Mouse (Mus musculus): Measurements from ENCODE around the gene Spdye4b. TPM values are rescaled to one million over a fixed set of nuclear protein-coding genes. Genes with fewer than 3 reads are reported as not detected.
A peak's percentile ranks its signal among the peaks of the same experiment; 100 is the strongest.
"Not testable (repeated sequence)": the region's sequence is repeated elsewhere in the genome, so short reads cannot be mapped to it uniquely, and the experiment has no call there.

Gene Spdye4b
- total and polyA plus RNA-seq, 3 experiments = not detected

DNA sequence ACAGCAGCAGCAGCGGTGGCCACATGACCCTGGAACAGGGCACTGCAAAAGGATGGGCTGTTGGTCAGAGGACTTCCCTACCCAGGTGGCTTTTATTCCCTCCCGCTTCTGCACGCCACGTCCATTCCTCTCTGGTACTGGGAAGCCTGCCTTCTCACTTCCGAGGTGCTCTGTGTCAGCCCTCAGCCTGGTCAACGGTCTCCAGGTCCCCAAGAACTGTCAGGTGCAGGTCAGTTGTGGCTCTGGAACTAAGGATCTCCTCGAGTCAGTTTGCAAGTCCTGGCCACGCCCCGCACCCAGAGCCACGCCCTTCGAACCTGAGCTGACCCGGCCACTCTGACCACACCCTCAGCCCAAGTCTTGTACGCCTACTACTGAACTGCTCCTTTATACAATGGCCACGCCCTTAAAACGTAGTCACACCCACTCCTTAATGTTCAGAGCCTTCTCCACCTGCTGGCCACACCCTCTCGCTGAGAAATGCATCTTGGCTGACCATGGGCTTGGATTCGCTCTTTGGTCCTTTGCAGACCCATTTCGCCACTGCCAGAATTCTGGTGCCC is 15.2 kb upstream of the Spdye4b start:
- no peak overlapping the region for H3K4me3 ChIP-seq
- intact Hi-C loops (cut with DNase I) = no loop called here
- 16% methylated on average over 18 of the region's 18 CpGs for WGBS

DNA sequence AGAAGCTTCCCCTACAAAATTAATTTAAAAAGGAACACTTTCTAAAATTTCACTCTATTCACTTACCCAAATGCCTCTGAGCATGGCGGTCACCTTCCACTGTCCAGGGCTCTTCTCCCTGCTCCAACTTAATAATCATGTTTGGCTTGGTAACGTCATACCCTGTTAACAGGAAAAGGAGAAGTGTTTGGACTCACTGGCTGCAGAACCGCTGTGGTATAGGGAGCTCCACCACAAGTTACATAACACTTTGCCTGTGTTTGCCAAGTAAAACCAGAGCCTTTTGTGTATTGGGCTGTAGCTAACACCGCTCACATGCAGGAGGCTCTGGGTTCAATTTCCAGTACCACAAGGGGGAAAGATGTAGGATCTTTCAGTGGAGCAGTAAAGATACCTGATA is 4.8 kb upstream of the Spdye4b start:
- H3K4me1 ChIP-seq (ENCODE audit: control insufficient read depth, insufficient read depth, low read length) = peaks cover 1% of the 10 kb centered on the region; the same call in 1 of the 2 replicates
- no peak overlapping the region for H3K9ac ChIP-seq (ENCODE audit: low read depth, low read length)
- 93% methylated on average over 4 of the region's 4 CpGs for WGBS
- H3K79me2 ChIP-seq (replicated peaks; ENCODE audit: control insufficient read depth, insufficient read depth, low read length) = no peaks in the 10 kb centered on the region
- TF ChIP-seq CTCF (IDR thresholded peaks at IDR 0.05) = no peak
- no peak for TF ChIP-seq EP300 (IDR thresholded peaks at IDR 0.05; ENCODE audit: insufficient read depth, low read depth, low read length)
- no peak for TF ChIP-seq POLR2A (IDR thresholded peaks at IDR 0.05; ENCODE audit: insufficient read depth, low read depth, low read length)
- intact Hi-C loops (cut with DNase I) = no loop called here
- DNase-seq = no peak
- H3K27ac ChIP-seq = no peak overlapping the region
- no peaks in the 10 kb centered on the region for H3K27me3 ChIP-seq (ENCODE audit: control insufficient read depth, insufficient read depth, low read length)
- H3K36me3 ChIP-seq (ENCODE audit: control insufficient read depth, insufficient read depth, low read length) = peaks cover 3% of the 10 kb centered on the region
- no peak overlapping the region for H3K4me3 ChIP-seq

More for the DNA sequence above, 15.2 kb upstream of the Spdye4b start:
- peak in 1 of 2 experiments; percentile 11 for DNase-seq
- Histone ChIP-seq H3K27me3 (ENCODE audit: control insufficient read depth, insufficient read depth, low read length) (no peaks in the 10 kb centered on the region), H3K79me2 (replicated peaks; ENCODE audit: control insufficient read depth, insufficient read depth, low read length) (no peaks in the 10 kb centered on the region), H3K27ac (no peak overlapping the region), H3K4me1 (ENCODE audit: control insufficient read depth, insufficient read depth, low read length) (no peaks in the 10 kb centered on the region), H3K9ac (ENCODE audit: low read depth, low read length) (no peak overlapping the region), H3K36me3 (ENCODE audit: control insufficient read depth, insufficient read depth, low read length) (no peaks in the 10 kb centered on the region)
- TF ChIP-seq EP300 (IDR thresholded peaks at IDR 0.05; ENCODE audit: insufficient read depth, low read depth, low read length) (no peak), CTCF (IDR thresholded peaks at IDR 0.05) (no peak), POLR2A (IDR thresholded peaks at IDR 0.05; ENCODE audit: insufficient read depth, low read depth, low read length) (no peak)

DNA sequence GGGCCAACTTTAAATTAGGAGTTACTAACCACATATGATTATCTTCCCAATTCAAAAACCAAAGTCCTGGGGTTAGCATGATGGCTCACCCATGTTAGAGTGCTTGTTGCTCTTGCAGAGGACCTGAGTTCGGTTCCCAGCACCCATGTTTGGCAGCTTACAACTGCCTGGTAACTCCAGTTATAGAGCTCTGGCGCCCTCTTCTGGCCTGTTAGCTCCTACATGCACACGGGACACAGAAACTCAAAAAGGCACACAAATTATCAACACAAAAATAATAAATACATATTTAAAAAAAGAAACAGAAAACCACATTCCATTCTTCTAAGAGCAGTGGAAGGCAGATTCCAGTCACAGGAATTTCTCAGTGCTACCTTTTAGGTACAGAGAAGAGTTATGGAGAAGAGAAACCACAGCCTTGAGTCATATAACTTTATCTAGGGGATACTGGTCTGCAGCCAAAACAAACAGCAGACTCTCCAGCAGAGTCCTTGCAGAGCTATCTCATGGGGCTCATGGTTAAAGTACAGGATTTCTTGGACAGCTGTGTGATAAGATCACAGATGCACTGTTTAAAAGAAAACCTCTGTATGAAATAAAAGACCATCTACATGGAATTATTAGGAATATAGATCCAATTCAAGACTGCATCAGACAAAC is 3.1 kb upstream of the Spdye4b start:
- TF ChIP-seq POLR2A (IDR thresholded peaks at IDR 0.05; ENCODE audit: insufficient read depth, low read depth, low read length) (no peak), CTCF (IDR thresholded peaks at IDR 0.05) (peak; percentile 40)
- H3K36me3 ChIP-seq (ENCODE audit: control insufficient read depth, insufficient read depth, low read length) = peaks cover 3% of the 10 kb centered on the region; the same call in 1 of the 2 replicates
- intact Hi-C loops (cut with DNase I) = no loop called here
- WGBS = 85% methylated on average over 3 of the region's 3 CpGs
- DNase-seq = no peak
- peaks cover 1% of the 10 kb centered on the region; the same call in 1 of the 2 replicates for H3K4me1 ChIP-seq (ENCODE audit: control insufficient read depth, insufficient read depth, low read length)
- no peak overlapping the region for H3K9ac ChIP-seq (ENCODE audit: low read depth, low read length)
- H3K79me2 ChIP-seq (replicated peaks; ENCODE audit: control insufficient read depth, insufficient read depth, low read length) = no peaks in the 10 kb centered on the region
- no peaks in the 10 kb centered on the region for H3K27me3 ChIP-seq (ENCODE audit: control insufficient read depth, insufficient read depth, low read length)
- no peak overlapping the region for H3K27ac ChIP-seq
- no peak overlapping the region for H3K4me3 ChIP-seq

DNA sequence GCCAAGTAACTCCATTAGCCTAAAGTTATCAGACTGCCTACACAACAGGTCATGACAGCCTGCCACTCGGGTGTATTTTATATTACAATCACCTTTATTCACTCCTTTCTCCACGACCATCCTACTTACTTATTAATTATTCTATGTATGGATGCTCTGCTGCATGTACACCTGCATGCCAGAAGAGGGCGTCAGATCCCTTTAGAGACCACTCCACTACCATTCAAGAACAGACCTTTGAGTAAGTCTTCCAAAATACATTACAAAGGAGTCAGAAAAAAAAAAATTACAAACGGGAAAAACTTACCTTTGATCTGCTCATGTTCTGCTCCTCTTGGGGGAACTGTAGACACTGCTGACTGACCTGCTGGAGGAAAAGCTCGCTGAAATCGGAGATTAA is 1.6 kb upstream of the Spdye4b start:
- Histone ChIP-seq H3K27me3 (ENCODE audit: control insufficient read depth, insufficient read depth, low read length) (no peaks in the 10 kb centered on the region), H3K79me2 (replicated peaks; ENCODE audit: control insufficient read depth, insufficient read depth, low read length) (no peaks in the 10 kb centered on the region), H3K4me1 (ENCODE audit: control insufficient read depth, insufficient read depth, low read length) (peaks cover 1% of the 10 kb centered on the region; the same call in 1 of the 2 replicates), H3K4me3 (no peak overlapping the region), H3K36me3 (ENCODE audit: control insufficient read depth, insufficient read depth, low read length) (peaks cover 3% of the 10 kb centered on the region; the same call in 1 of the 2 replicates), H3K27ac (no peak overlapping the region), H3K9ac (ENCODE audit: low read depth, low read length) (no peak overlapping the region)
- no peak for DNase-seq
- intact Hi-C loops (cut with DNase I) = no loop called here
- TF ChIP-seq POLR2A (IDR thresholded peaks at IDR 0.05; ENCODE audit: insufficient read depth, low read depth, low read length) = no peak
- TF ChIP-seq CTCF (IDR thresholded peaks at IDR 0.05) = peak; percentile 64
- 42% methylated on average over 6 of the region's 6 CpGs for WGBS

DNA sequence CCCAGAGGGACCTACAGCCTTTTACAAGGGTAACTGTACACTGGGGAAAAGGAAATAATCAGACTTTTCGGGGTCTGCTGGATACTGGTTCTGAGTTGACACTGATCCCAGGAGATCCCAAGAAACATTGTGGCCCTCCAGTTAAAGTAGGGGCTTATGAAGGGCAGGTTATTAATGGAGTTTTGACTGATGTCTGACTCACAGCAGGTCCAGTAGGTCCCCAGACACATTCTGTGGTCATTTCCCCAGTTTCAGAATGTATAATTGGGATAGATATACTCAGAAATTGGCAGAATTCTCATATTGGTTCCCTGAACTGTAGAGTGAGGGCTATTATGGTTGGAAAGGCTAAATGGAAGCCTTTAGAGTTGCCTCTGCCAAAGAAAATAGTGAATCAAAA is 7.2 kb downstream of the Spdye4b start:
- H3K9ac ChIP-seq (ENCODE audit: low read depth, low read length); H3K27ac ChIP-seq; intact Hi-C loops (cut with DNase I); DNase-seq; H3K4me3 ChIP-seq; H3K79me2 ChIP-seq (replicated peaks; ENCODE audit: control insufficient read depth, insufficient read depth, low read length); H3K36me3 ChIP-seq (ENCODE audit: control insufficient read depth, insufficient read depth, low read length); H3K27me3 ChIP-seq (ENCODE audit: control insufficient read depth, insufficient read depth, low read length); H3K4me1 ChIP-seq (ENCODE audit: control insufficient read depth, insufficient read depth, low read length): not testable (repeated sequence)
- WGBS = 58% methylated on average over 1 of the region's 1 CpGs

DNA sequence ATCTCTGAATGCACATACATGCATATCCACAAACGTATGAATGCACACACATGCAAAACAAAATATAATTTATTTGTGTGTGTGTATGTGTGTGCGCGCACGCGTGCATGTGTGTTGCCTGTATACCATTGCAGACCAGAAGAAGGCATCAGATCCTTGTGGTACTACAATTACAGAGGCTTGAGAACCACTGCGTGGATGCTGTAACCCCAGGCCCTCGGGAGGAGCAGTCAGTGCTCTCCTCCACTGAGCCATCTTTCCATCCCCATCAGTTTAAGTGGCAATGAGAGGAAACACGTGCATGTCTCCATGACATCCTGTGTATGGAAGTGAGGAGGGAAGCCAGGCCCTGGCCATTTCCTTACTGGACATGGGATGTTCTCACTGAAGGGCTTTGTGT is 12.0 kb downstream of the Spdye4b start:
- intact Hi-C loops (cut with DNase I) = no loop called here
- no peaks in the 10 kb centered on the region for H3K79me2 ChIP-seq (replicated peaks; ENCODE audit: control insufficient read depth, insufficient read depth, low read length)
- no peak for TF ChIP-seq POLR2A (IDR thresholded peaks at IDR 0.05; ENCODE audit: insufficient read depth, low read depth, low read length)
- TF ChIP-seq CTCF (IDR thresholded peaks at IDR 0.05) = no peak
- no peak for TF ChIP-seq EP300 (IDR thresholded peaks at IDR 0.05; ENCODE audit: insufficient read depth, low read depth, low read length)
- H3K4me1 ChIP-seq (ENCODE audit: control insufficient read depth, insufficient read depth, low read length) = no peaks in the 10 kb centered on the region
- no peaks in the 10 kb centered on the region for H3K36me3 ChIP-seq (ENCODE audit: control insufficient read depth, insufficient read depth, low read length)
- DNase-seq = no peak
- no peaks in the 10 kb centered on the region; the same call in 1 of the 2 replicates for H3K27me3 ChIP-seq (ENCODE audit: control insufficient read depth, insufficient read depth, low read length)
- no peak overlapping the region for H3K27ac ChIP-seq
- WGBS = 78% methylated on average over 8 of the region's 8 CpGs
- H3K4me3 ChIP-seq = no peak overlapping the region
- H3K9ac ChIP-seq (ENCODE audit: low read depth, low read length) = no peak overlapping the region

DNA sequence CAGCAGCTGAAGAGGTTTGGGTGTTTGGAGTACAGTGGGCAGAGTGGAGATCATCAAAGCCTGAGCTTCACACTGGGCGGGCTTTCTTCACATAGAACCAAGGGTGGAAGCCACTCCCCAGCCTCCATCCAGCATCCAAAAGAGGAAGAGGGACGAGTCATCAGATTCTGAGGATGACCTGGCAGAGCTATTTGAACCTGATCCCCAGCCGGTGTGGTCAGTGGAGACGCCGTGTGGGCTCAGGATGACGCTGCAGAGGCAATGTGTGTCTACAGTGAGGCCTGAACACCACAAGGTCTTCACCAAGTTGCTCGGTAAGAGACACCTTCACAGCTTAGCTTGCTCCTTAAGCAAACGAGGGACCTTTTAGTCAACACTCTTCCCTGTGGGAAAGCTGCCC is 13.9 kb downstream of the Spdye4b start:
- H3K9ac ChIP-seq (ENCODE audit: low read depth, low read length); H3K27ac ChIP-seq; H3K4me1 ChIP-seq (ENCODE audit: control insufficient read depth, insufficient read depth, low read length); H3K4me3 ChIP-seq; DNase-seq; H3K36me3 ChIP-seq (ENCODE audit: control insufficient read depth, insufficient read depth, low read length); intact Hi-C loops (cut with DNase I); H3K27me3 ChIP-seq (ENCODE audit: control insufficient read depth, insufficient read depth, low read length); H3K79me2 ChIP-seq (replicated peaks; ENCODE audit: control insufficient read depth, insufficient read depth, low read length): not testable (repeated sequence)
- 53% methylated on average over 8 of the region's 8 CpGs for WGBS

Data from heart, adult 2 months (tissue).